Mouse (Mus musculus) kidney, embryonic 15.5 days (tissue): ENCODE measurements around the gene Grik4. TPM values are rescaled to one million over a fixed set of nuclear protein-coding genes. Genes with fewer than 3 reads are reported as not detected.

ENCODE experiments used
- ATAC-seq: fragments of 200-750 bp; cut with Nextera tagmentation; replicated peaks from 2 replicates; pipeline ENCODE4 v1.8.0; 2017; ENCODE audit warnings: moderate TSS enrichment; ENCODE audit not compliant: low FRiP score
- H3K27ac ChIP-seq: fragments of 300-500 bp; sonication (generic); 2 replicates; pipeline ENCODE4 v1.5.1; 2015; ENCODE audit warnings: mild to moderate bottlenecking, inconsistent platforms
- H3K27me3 ChIP-seq: fragments of 300-500 bp; sonication (generic); 2 replicates; pipeline ENCODE4 v1.6.1; 2015; ENCODE audit warnings: inconsistent platforms
- H3K36me3 ChIP-seq: fragments of 300-500 bp; sonication (generic); 2 replicates; pipeline ENCODE4 v1.6.1; 2015; ENCODE audit warnings: inconsistent platforms
- H3K4me1 ChIP-seq: fragments of 300-500 bp; sonication (generic); 2 replicates; pipeline ENCODE4 v1.6.1; 2015; ENCODE audit warnings: inconsistent platforms
- H3K4me2 ChIP-seq: fragments of 300-500 bp; sonication (generic); 2 replicates; pipeline ENCODE4 v1.6.1; 2015; ENCODE audit warnings: moderate library complexity, mild to moderate bottlenecking, inconsistent platforms
- H3K4me3 ChIP-seq: fragments of 300-500 bp; sonication (generic); replicated peaks from 2 replicates; pipeline ENCODE4 v1.5.1; 2015; ENCODE audit warnings: mild to moderate bottlenecking, inconsistent platforms
- H3K9ac ChIP-seq: fragments of 300-500 bp; sonication (generic); 2 replicates; pipeline ENCODE4 v1.6.1; 2015; ENCODE audit warnings: mild to moderate bottlenecking, inconsistent platforms
- H3K9me3 ChIP-seq: fragments of 300-500 bp; sonication (generic); replicated peaks from 2 replicates; pipeline ENCODE4 v1.6.1; 2016; ENCODE audit warnings: inconsistent platforms
- WGBS: fragments of 180-500 bp; shearing (Covaris S2); methylation state at CpG from one replicate; pipeline ENCODE4 v1.1.7; 2015; ENCODE audit warnings: mixed read lengths; 5-methylcytosine and 5-hydroxymethylcytosine counted together
- microRNA-seq: library from miRNA; unstranded; fragments of <30 nt; microRNA quantifications from one replicate; pipeline ENCODE4, GENCODE M21; 2016
- polyA plus RNA-seq: library from polyadenylated mRNA; unstranded; fragments of >200 nt; fragmentation: Nextera tagmentation; extraction: Ambion mirVana; gene quantifications from 2 replicates; pipeline ENCODE4 v1.2.1, GENCODE M21; 2015

Grik4 gene
- polyA plus RNA-seq, 1 experiment from 2014 or later = 4.0 TPM

DNA sequence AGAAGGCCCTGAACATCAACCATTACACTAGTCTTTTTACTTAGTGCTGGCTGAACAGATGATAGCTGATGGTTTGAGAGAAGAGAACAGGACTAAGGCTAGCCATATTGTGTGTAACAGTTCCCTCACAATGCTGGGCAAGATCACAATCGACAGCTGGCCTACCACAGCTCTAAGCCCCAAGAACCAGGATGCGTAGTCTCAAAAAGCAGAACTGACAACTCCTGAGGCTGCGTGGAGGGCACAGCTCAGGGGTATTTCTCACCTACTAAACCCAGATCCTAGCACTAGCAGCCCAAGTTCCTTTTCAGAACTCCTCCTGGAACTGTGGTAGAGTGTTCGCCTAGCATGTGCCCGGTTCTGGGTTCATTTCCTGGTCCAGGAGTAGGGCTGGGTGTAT is 475.9 kb downstream of the Grik4 start:
- 93% methylated on average over 5 of the region's 5 CpGs for WGBS
- Histone ChIP-seq H3K4me1 (peaks cover 34% of the 10 kb centered on the region), H3K36me3 (0 out of 2 replicates have a peak, but pooled peaks cover 6% of the 10 kb centered on the region), H3K9ac (no peak overlapping the region), H3K27me3 (no peaks in the 10 kb centered on the region), H3K4me3 (no peak overlapping the region), H3K4me2 (no peak overlapping the region), H3K27ac (no peak overlapping the region), H3K9me3 (no peaks in the 10 kb centered on the region)
- no peak for ATAC-seq

Small RNA genes lying within 50 kb of the gene (microRNA-seq; reads per million reads assigned to microRNA genes)
- not detected for gene Gm27509

Other genes with a start within 250 kb of the Grik4 start
- gene Arhgef12, start 162.7 kb upstream of the Grik4 start, polyA plus RNA-seq = 14.6 and 15.5 TPM in 2 replicates
- 7.5 and 8.6 TPM in 2 replicates for gene Tmem136, start 172.1 kb upstream of the Grik4 start, polyA plus RNA-seq